Mouse (Mus musculus): ENCODE measurements around the gene Sncg.

Gene Sncg

GRCm38 (mm10) chr14:34339446-34339845, 35.1 kb downstream of the Sncg start:
- DNase-seq = no peak

DNA sequence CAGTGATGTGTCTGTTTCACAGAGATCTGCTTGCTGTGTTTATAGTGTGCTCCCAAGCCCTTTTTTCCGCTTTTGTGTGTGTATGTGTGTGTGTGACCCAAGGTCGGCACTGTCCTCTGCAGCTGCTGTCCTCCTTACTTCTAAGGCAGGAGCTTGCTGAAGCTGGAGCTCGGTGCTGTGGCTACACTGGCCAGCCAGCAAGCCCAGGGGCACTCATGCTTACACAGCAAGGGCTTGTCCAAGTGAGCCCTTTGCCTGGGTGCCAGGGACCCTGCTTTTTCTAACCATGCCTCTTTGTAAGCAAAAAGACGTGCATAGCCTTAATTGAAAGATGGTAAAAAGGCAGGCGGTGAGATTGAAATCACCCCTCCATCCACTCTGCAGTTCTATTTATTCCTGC, 42.1 kb downstream of the Sncg start:
- no peak for DNase-seq

GRCm38 (mm10) chr14:34331886-34332285, 42.7 kb downstream of the Sncg start:
- no peak for DNase-seq

GRCm38 (mm10) chr14:34330657-34331158, 43.9 kb downstream of the Sncg start:
- no peak for DNase-seq

GRCm38 (mm10) chr14:34327618-34328017, 47.0 kb downstream of the Sncg start:
- no peak for DNase-seq

DNA sequence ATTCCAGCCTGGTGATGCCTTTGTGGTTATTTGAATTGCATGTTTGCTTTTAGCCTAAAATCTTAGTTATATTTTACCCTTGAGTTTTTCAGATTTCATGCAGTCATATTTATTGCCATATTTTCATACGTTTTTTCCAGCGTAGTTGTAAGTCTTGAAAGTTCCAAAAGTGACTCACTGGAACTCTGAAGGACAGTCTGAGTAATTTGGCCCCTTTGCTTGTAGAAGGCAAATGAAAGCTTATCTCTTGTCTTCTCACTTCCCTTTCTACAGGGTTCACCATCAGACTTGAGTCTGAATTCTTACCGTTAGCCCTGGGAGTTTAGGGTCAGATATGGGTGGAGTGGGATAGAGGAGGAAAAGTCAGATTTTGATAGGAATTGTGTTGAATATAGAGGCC, 48.0 kb downstream of the Sncg start:
- DNase-seq = no peak

DNA sequence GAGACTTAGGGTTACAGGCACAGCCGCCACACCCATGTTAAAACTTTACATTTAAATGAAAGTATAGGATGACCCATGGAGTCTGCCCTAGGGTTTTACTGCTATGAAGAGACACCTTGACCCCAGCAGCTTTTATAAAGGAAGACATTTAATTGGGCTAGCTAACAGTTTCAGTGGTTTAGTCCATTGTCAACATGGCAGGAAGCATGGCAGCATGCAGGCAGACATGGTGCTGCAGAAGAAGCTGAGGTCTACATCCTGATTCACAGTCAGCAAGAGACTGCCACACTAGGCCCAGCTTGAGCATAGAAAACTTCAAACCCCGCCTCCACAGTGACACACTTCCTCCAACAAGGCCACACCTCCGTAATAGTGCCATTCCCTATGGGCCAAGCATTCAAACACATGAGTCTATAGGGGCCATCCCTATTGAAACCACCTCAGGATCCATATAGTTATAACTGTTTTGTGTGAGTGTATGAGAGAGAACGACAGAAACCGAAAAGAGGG, 51.0 kb downstream of the Sncg start:
- no peak for DNase-seq

Measured in kidney, postnatal 14 days (tissue).